Mouse (Mus musculus) lung, postnatal 0 days (tissue): ENCODE measurements around the gene Map7d2.

ENCODE experiments used
- CTCF ChIP-seq: IDR thresholded peaks from 2 replicates; pipeline ENCODE4 v1.5.1; 2016; ENCODE audit warnings: antibody characterized with exemption, mild to moderate bottlenecking
- EP300 ChIP-seq: IDR thresholded peaks from 2 replicates; pipeline ENCODE4 v1.6.1; 2016; ENCODE audit warnings: antibody characterized with exemption, mild to moderate bottlenecking, control low read depth

DNA sequence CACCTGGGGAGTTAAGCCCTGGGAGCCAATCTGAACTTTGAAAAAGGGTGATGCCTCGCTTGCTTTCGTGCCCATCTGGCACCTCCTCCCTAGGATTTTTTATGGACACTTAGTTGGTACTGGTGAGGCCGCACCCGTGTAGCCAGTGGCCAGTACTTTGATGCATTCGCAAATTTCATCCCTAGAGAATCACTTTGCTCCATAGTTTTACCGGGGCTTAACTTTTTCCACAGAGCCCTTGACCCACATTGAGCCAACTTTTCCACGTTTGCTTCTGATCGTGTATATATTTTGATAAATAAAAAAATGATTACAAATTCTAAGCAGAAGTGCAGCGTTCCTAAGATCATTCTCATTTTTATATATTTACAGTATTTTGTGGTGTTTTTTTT is 41.6 kb upstream of the Map7d2 start:
- no peak for TF ChIP-seq CTCF
- TF ChIP-seq EP300 = no peak
